Mouse (Mus musculus) embryo, embryonic 11.5 days (tissue): ENCODE measurements around the gene Rnf145.

Experiments
- DNase-seq: peaks from one replicate; pipeline ENCODE4 v3.0.0-alpha.2; 2012; ENCODE audit warnings: low read depth, low spot score

The Rnf145 gene

DNA sequence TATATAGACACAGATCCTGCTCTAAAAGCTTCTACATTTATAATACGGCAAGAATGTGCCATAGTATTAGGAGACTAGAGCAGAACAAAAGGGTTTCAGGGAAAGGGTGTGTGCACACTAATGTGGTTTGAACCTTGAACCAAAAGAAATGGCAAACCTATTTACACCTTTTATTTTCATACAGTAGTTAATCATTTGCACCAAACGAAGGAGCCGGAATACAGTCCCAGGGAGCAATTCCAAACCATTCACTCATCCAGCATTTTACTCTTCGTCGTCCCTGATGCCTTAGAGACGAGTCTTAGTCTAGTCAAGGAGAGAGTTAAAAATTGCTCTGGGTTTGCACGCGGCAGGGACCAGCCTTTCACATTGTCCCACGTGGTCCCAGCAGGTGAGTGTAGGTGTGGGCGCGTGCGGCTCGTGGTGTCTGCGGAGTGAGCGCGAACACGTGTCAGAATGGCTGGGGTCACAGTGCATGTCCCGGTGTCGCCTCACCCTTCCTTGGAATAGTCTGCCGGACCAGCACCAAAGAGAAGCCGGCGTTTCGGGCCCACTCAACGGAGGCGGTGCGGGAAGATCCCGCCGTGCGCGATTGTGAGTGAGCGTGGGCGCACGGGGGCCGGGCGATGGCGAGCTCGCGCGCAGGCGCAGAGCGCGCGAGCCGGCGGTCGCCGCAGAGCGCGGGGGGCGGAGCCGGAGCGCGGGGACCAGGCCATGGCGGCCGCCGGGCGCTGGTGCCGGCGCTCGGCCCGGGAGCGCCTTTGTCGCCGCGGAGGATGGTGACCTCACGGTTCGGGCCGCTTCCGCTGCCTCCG, at the start of gene Rnf145:
Gene Rnf145, plus strand, starts transcription at position 684 of the 815 bp plus-strand sequence.
- DNase-seq = peak; percentile 50

- peak; percentile 2 for DNase-seq
Measured at GRCm38 (mm10) chr11:44469646-44470431, 48.9 kb upstream of the Rnf145 start.

DNA sequence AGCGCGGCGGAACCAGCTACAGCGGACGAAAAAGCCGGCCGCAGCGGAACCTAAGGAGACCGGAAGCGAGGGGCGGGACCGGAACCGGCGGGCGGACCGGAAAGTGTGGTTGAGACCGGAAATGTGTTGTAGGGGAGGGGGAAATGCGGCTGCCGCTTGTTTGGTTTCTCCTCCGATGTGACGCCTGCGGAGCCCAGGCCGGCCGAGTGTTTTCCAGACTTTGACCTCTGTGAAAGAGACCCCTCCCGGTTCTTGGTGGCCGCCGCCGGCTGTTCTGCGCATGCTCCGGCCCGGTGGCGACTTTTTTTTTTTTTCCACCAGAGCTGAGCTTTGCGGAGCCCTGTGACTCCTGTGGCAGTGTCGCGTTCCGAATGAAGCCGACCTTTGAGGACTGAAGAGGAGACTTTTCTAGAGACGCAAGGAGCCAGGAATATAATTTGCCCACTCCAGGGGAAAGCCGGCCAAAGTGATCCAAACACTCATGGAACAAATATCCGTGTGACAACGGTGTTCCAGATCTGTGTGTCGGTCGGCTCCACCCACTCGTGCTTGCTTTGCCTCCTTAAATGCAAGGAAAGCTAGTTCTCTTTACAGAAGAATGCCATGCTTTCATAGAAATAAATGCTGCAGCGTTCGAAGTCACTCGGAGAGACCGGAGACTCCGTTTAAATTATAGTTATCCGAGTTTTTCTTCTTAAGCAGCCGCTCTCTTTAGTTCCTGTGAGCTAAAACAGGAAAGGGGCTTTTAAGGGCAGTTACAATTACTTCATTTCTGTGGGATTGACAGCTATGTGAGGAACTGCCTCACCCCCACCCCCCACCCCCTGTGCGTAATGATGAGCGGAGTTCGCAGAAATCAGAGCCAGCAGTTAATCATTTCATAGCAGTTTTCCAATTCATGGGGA, 48.1 kb upstream of the Rnf145 start, which contains the start of gene Ublcp1:
Gene Ublcp1, minus strand, starts transcription at position 67 of the 905 bp plus-strand sequence.
- DNase-seq = peak; percentile 84

- DNase-seq = peak; percentile 0
Measured at GRCm38 (mm10) chr11:44471337-44471995, 47.3 kb upstream of the Rnf145 start.

GRCm38 (mm10) chr11:44475467-44475866, 43.3 kb upstream of the Rnf145 start:
- no peak for DNase-seq

- DNase-seq = no peak
Measured at GRCm38 (mm10) chr11:44476445-44476844, 42.3 kb upstream of the Rnf145 start.

GRCm38 (mm10) chr11:44478382-44478781, 40.4 kb upstream of the Rnf145 start:
- no peak for DNase-seq

DNA sequence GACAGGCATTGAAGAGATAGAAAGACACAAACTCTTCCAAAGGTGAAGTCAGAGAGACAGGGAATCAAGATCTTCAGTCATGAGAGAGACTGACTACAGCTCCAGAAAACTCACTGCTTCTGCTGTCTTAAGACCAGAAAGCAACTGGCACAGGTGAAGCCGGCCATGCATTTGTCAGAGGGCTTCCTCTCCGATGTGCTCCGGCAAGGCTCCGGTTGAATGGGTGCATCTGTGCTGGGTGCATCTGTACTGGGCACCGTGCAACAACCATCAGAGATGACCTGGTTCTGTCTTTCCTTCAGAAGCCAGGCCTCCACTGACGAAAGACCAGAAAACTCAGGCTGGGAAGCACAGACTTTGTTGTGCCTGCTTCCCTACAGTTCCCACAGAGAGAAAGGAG, 38.5 kb upstream of the Rnf145 start:
- no peak for DNase-seq

GRCm38 (mm10) chr11:44485089-44485736, 33.6 kb upstream of the Rnf145 start:
- DNase-seq = no peak

DNA sequence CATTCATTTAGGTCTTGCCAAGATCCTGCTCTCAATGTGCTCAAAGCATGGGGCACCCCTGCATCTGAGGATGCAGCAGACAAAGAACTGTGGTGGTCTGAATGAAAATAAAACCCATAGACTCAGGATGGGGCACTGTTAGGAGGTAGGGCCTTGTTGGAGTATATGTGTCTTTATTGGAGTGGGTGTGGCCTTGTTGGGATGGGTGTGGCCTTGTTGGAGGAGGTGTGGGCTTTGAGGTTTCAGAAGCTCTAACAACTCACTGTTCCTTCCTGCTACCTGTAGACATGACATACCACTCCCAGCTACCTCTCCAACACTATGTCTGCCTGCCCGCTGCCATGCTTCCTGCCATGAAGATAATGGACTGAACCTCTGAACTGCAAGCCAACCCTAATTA, 29.6 kb upstream of the Rnf145 start:
- DNase-seq = no peak

DNA sequence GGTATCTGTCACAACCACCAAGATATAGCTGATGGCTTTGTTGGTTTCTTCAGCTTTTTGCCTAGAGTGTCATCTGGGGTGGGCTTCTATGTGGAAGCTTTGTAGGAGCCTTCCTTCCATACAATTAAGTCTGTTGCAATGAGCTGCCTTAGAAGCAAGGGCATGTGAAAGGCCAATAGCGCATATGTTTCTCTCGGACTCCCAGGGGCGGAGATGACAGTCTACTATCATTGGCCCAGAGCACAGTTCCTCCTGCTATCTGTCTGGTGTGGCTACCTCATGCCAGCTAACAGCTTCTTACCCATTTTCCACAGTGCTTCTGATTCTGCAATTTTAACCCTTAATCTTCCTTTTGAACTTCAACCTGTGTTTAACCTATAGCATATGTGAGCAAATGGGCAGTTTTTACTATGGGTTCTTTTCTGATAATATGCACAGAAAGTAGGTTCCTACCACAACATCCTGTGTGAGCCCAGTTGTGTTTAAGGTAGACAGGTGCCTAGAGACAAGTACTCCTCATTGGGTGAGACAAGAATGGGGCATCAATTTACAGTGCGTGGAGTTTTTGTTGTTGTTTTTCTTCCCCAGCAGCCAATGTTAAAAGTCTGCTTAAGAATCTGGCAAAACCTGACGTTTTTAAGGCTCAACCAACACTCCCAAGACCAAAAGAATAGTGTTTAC, 24.0 kb upstream of the Rnf145 start:
- no peak for DNase-seq

DNA sequence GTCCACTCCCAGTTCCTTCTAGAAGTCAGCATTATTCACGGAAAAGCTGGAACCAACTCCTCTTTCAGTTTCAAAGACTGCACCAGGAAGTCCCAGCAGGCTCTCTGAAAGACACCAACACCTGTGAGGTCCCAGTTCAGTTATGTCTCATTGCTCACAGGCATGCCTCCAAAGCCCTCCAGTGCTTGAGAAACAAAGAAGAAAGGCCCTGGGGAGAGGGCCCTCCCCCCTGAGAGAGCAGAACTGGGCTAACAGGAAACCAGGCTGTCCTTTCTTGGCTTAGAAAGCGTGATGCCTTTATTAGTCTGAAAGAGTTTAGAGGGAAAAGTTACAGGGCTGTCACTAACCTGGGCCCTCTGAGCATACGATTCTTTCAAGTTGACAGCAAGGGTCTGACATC, 22.5 kb upstream of the Rnf145 start:
- no peak for DNase-seq

GRCm38 (mm10) chr11:44498412-44499272, 20.1 kb upstream of the Rnf145 start:
- no peak for DNase-seq

- no peak for DNase-seq
Measured at GRCm38 (mm10) chr11:44500966-44501365, 17.8 kb upstream of the Rnf145 start.

GRCm38 (mm10) chr11:44501477-44501876, 17.3 kb upstream of the Rnf145 start:
- DNase-seq = no peak

- no peak for DNase-seq
Measured at GRCm38 (mm10) chr11:44502931-44503330, 15.8 kb upstream of the Rnf145 start.

DNA sequence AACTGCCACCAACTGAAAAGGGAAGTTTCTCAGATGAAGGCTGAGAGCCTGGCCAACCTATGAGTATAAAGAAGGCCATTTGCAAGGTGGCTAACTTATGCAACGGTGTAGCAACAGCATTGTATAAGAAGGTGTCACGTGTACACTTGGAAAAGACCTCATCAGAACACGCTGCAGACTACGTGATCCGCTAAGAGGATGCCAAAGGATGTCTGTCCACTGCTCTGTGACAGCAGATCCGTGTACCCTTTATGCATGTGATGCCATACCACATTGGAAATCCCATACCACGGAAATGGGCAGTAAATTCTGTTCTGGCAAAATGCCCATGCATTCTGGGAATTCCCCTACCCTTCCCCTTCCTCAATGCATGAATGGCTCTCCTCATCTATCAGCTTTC, 14.6 kb upstream of the Rnf145 start:
- no peak for DNase-seq

DNA sequence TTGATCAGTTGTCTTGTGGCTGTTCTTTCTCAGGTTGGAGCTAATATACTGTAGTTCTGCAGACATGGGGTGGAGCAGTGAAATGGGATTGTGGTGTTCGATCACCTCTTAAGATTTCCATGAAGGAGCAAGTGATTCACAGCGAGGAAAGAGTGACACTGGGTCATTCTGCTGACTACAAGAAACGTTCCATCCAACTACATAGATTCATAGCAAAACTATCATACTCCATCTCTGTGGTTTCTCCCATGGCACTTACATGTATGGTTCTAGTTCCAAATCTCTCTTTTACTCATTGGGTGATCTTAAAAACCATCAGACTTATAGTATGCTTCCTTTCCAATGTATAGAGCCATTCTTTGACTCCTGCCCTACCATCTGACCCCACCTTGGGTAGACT, 14.0 kb upstream of the Rnf145 start:
- DNase-seq = no peak

- DNase-seq = no peak
Measured at GRCm38 (mm10) chr11:44508876-44509275, 9.9 kb upstream of the Rnf145 start.
